Mouse (Mus musculus) stomach, postnatal 0 days (tissue): ENCODE data around the gene Tmem39b.

Experiments
- CTCF ChIP-seq: IDR thresholded peaks from 2 replicates; pipeline ENCODE4 v1.5.1; 2016; ENCODE audit warnings: antibody characterized with exemption, low read depth, mild to moderate bottlenecking, moderate library complexity
- EP300 ChIP-seq: optimal IDR thresholded peaks from 2 replicates; pipeline ENCODE3; 2016; ENCODE audit warnings: antibody characterized with exemption

- TF ChIP-seq CTCF (no peak), EP300 (no peak)
These were observed 852 bp downstream of the Tmem39b start for GRCm38 (mm10) chr4:129695815-129696157.
